Mouse (Mus musculus): Measurements from ENCODE around the gene Lmf1. TPM values are rescaled to one million over a fixed set of nuclear protein-coding genes. Genes with fewer than 3 reads are reported as not detected.
A peak's percentile ranks its signal among the peaks of the same experiment; 100 is the strongest.

Lmf1 gene
- polyA plus RNA-seq, 2 experiments = 20.3 to 26.9 TPM

GRCm38 (mm10) chr17:25612537-25612936 is 33.7 kb downstream of the Lmf1 start:
- Histone ChIP-seq H3K4me2 (replicated peaks; ENCODE audit: low read depth, low read length, severe bottlenecking) (no peak overlapping the region), H3K4me1 (ENCODE audit: control insufficient read depth, insufficient read depth, low read length) (peaks cover 18% of the 10 kb centered on the region), H3K9me3 (ENCODE audit: control insufficient read depth, low read length) (no peaks in the 10 kb centered on the region), H3K36me3 (ENCODE audit: control insufficient read depth, insufficient read depth, low read length) (peaks cover 29% of the 10 kb centered on the region), H3K27me3 (ENCODE audit: control insufficient read depth, insufficient read depth, low read length) (no peaks in the 10 kb centered on the region), H3K9ac (ENCODE audit: low read depth, low read length, severe bottlenecking) (no peak overlapping the region), H3K27ac (replicated peaks; ENCODE audit: low read depth, low read length) (no peak overlapping the region), H3K4me3 (replicated peaks; ENCODE audit: low read length) (no peak overlapping the region)
- ATAC-seq (ENCODE audit: low FRiP score, low read depth) (no peak), DNase-seq (ENCODE audit: low spot score) (no peak)
- WGBS = 79% methylated on average over 9 of the region's 9 CpGs
- no peak for TF ChIP-seq POLR2A (IDR thresholded peaks at IDR 0.05; ENCODE audit: borderline replicate concordance, extremely low read depth, insufficient read depth, insufficient read length)

- H3K27ac ChIP-seq (replicated peaks; ENCODE audit: low read depth, low read length) = no peak overlapping the region
- H3K4me2 ChIP-seq (replicated peaks; ENCODE audit: low read depth, low read length, severe bottlenecking) = no peak overlapping the region
- H3K9ac ChIP-seq (ENCODE audit: low read depth, low read length, severe bottlenecking) = no peak overlapping the region
- H3K4me1 ChIP-seq (ENCODE audit: control insufficient read depth, insufficient read depth, low read length) = peaks cover 22% of the 10 kb centered on the region
- H3K27me3 ChIP-seq (ENCODE audit: control insufficient read depth, insufficient read depth, low read length) = no peaks in the 10 kb centered on the region
- 93% methylated on average over 6 of the region's 6 CpGs for WGBS
- ATAC-seq (ENCODE audit: low FRiP score, low read depth) (no peak), DNase-seq (ENCODE audit: low spot score) (no peak)
- TF ChIP-seq POLR2A (IDR thresholded peaks at IDR 0.05; ENCODE audit: borderline replicate concordance, extremely low read depth, insufficient read depth, insufficient read length) = no peak
- H3K9me3 ChIP-seq (ENCODE audit: control insufficient read depth, low read length) = no peaks in the 10 kb centered on the region
- H3K36me3 ChIP-seq (ENCODE audit: control insufficient read depth, insufficient read depth, low read length) = peaks cover 26% of the 10 kb centered on the region
- H3K4me3 ChIP-seq (replicated peaks; ENCODE audit: low read length) = no peak overlapping the region
Measured at GRCm38 (mm10) chr17:25613323-25613722, 34.4 kb downstream of the Lmf1 start.

- Histone ChIP-seq H3K27ac (replicated peaks; ENCODE audit: low read depth, low read length) (no peak overlapping the region), H3K36me3 (ENCODE audit: control insufficient read depth, insufficient read depth, low read length) (peaks cover 23% of the 10 kb centered on the region), H3K9ac (ENCODE audit: low read depth, low read length, severe bottlenecking) (no peak overlapping the region), H3K27me3 (ENCODE audit: control insufficient read depth, insufficient read depth, low read length) (no peaks in the 10 kb centered on the region), H3K4me3 (replicated peaks; ENCODE audit: low read length) (no peak overlapping the region), H3K4me2 (replicated peaks; ENCODE audit: low read depth, low read length, severe bottlenecking) (no peak overlapping the region), H3K9me3 (ENCODE audit: control insufficient read depth, low read length) (no peaks in the 10 kb centered on the region), H3K4me1 (ENCODE audit: control insufficient read depth, insufficient read depth, low read length) (peaks cover 24% of the 10 kb centered on the region)
- DNase-seq (ENCODE audit: low spot score) = no peak
- WGBS = 82% methylated on average over 10 of the region's 10 CpGs
- TF ChIP-seq POLR2A (IDR thresholded peaks at IDR 0.05; ENCODE audit: borderline replicate concordance, extremely low read depth, insufficient read depth, insufficient read length) = no peak
- no peak for ATAC-seq (ENCODE audit: low FRiP score, low read depth)
Measured at GRCm38 (mm10) chr17:25614723-25615510, 36.0 kb downstream of the Lmf1 start.

GRCm38 (mm10) chr17:25618508-25619056 is 39.7 kb downstream of the Lmf1 start:
- Histone ChIP-seq H3K4me2 (replicated peaks; ENCODE audit: low read depth, low read length, severe bottlenecking) (no peak overlapping the region), H3K4me3 (replicated peaks; ENCODE audit: low read length) (no peak overlapping the region), H3K9ac (ENCODE audit: low read depth, low read length, severe bottlenecking) (no peak overlapping the region), H3K27ac (replicated peaks; ENCODE audit: low read depth, low read length) (no peak overlapping the region), H3K9me3 (ENCODE audit: control insufficient read depth, low read length) (no peaks in the 10 kb centered on the region), H3K27me3 (ENCODE audit: control insufficient read depth, insufficient read depth, low read length) (no peaks in the 10 kb centered on the region), H3K4me1 (ENCODE audit: control insufficient read depth, insufficient read depth, low read length) (peaks cover 18% of the 10 kb centered on the region), H3K36me3 (ENCODE audit: control insufficient read depth, insufficient read depth, low read length) (peaks cover 18% of the 10 kb centered on the region)
- 48% methylated on average over 16 of the region's 16 CpGs for WGBS
- DNase-seq (ENCODE audit: low spot score) (peak; percentile 77), ATAC-seq (ENCODE audit: low FRiP score, low read depth) (peak; percentile 50; the same call in 1 of the 2 replicates)
- TF ChIP-seq POLR2A (IDR thresholded peaks at IDR 0.05; ENCODE audit: borderline replicate concordance, extremely low read depth, insufficient read depth, insufficient read length) = no peak

GRCm38 (mm10) chr17:25623441-25623840 is 44.6 kb downstream of the Lmf1 start:
- H3K4me1 ChIP-seq (ENCODE audit: control insufficient read depth, insufficient read depth, low read length) = peaks cover 13% of the 10 kb centered on the region
- no peaks in the 10 kb centered on the region for H3K27me3 ChIP-seq (ENCODE audit: control insufficient read depth, insufficient read depth, low read length)

More at GRCm38 (mm10) chr17:25623441-25623840, 44.6 kb downstream of the Lmf1 start:
- TF ChIP-seq POLR2A (IDR thresholded peaks at IDR 0.05; ENCODE audit: borderline replicate concordance, extremely low read depth, insufficient read depth, insufficient read length) = no peak
- Histone ChIP-seq H3K4me2 (replicated peaks; ENCODE audit: low read depth, low read length, severe bottlenecking) (no peak overlapping the region), H3K9me3 (ENCODE audit: control insufficient read depth, low read length) (no peaks in the 10 kb centered on the region), H3K9ac (ENCODE audit: low read depth, low read length, severe bottlenecking) (no peak overlapping the region), H3K27ac (replicated peaks; ENCODE audit: low read depth, low read length) (no peak overlapping the region), H3K36me3 (ENCODE audit: control insufficient read depth, insufficient read depth, low read length) (no peaks in the 10 kb centered on the region), H3K4me3 (replicated peaks; ENCODE audit: low read length) (no peak overlapping the region)
- DNase-seq (ENCODE audit: low spot score) (no peak), ATAC-seq (ENCODE audit: low FRiP score, low read depth) (no peak)
- WGBS = 85% methylated on average over 4 of the region's 4 CpGs

Measured in limb, embryonic 14.5 days (tissue).